Mouse (Mus musculus) adrenal gland, postnatal 36 days (tissue): Measurements from ENCODE around the gene Edn1. TPM values are rescaled to one million over a fixed set of nuclear protein-coding genes. Genes with fewer than 3 reads are reported as not detected.

ENCODE experiments used
- DNase-seq, 2 experiments: peaks; one replicate each; pipeline ENCODE4 v3.0.0; 2021; ENCODE audit warnings: mixed read lengths in 1 of 2
- total RNA-seq, 2 experiments: library from RNA; stranded (reverse); gene quantifications; 2 replicates each; pipeline ENCODE4 v1.2.3; 2021

Edn1 gene
- total RNA-seq, 2 experiments from 2014 or later, result 1.3 to 2.5 TPM

DNA sequence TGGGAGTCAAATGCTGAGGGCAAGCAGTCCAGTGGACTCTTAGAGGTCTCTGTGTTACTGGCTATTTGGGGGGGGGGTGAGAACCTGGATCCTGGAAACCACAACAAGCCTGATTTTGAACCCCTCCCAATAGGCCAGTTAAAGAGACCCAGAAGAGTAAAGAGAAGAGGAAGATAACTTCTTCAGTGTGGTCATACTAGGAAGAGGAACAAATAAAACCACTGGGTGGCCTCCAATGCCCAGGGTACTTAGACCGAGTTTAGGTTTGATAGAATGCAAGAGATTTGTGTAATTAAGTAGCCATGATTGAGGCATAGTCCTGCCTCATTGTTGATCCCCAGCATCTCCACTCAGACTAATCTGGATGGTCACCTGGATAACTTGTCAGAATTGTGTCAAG, 14.4 kb downstream of the Edn1 start:
- no peak for DNase-seq

GRCm38 (mm10) chr13:42317808-42318207, 16.5 kb downstream of the Edn1 start:
- no peak for DNase-seq

DNA sequence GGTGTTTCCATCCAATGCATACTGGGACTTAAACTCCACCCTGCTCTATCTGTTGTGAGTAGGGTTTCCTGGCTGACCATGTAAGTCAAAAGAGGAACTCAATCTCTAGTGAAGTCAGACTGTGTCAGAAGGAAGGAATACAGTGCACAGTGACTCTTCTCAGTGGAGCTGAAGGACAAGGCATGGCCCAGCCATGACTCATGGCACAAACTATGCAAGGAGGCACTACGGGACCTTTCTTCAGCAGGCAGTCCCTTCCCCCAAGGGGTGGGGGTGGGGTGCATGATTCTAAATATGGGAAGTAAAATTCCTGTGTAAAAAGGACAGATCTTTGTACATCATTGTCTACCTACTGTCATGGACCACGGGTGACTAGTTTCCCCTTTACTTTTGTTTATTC, 27.3 kb downstream of the Edn1 start:
- DNase-seq, result peak; percentile 45 to 67

DNA sequence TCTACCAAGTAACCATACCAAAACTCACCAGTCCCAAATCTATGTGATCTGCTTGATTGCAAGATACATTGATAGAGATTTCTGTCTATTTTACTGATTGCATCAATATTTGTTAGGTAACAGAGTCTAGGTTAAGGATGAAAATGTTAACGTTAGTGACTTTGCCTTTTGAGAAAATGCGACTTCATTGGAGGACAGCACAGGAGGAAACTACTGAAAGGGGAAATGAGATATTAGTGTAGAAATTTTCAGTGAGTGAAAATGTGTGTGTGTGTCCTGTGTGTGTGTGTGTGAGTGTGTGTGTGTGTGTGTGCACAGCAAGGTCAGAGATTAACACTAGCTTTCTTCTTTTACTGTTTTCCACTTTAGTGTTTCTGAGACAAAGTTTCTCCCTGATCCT, 29.8 kb downstream of the Edn1 start:
- no peak for DNase-seq

GRCm38 (mm10) chr13:42334981-42335380, 33.7 kb downstream of the Edn1 start:
- no peak for DNase-seq

GRCm38 (mm10) chr13:42336414-42336813, 35.1 kb downstream of the Edn1 start:
- no peak for DNase-seq

DNA sequence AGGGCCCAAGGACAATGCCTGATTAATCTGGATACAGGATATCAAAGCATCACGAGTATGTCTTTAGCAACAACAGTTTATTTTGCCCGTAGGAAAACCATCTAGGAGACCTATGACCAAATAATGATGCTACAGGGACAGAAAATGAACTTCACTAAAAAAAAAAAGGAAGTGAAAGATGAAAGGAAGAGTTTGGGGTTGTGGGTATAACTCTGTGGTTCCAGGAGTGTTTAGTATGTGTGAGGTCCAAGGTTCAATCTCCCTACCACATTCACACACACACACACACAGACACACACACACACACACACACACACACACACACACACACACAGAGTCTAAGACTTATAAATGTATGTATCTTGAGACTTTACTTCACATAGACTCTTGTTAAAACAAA, 35.8 kb downstream of the Edn1 start:
- DNase-seq, result no peak

GRCm38 (mm10) chr13:42339466-42339865, 38.2 kb downstream of the Edn1 start:
- DNase-seq, result no peak

GRCm38 (mm10) chr13:42341871-42342532, 40.7 kb downstream of the Edn1 start:
- DNase-seq, result no peak

DNA sequence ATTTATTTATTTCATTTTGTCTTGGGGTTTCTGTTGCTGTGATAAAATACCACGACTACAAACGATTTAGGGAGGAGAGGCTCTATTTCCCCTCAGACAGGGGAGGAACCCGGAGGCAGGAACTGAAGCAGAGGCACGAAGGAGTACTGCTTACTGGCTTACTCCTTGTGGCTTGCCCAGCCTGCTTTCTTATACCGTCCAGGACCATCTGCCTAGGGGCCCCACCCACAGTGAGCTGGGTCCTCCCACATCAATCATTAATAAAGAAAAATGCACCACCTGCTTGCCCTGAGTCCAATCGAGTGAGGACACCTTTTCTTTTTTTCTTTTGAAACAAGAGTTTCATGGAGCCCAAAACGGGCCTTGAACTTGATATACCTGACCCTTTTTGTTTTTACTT, 44.2 kb downstream of the Edn1 start:
- no peak for DNase-seq

DNA sequence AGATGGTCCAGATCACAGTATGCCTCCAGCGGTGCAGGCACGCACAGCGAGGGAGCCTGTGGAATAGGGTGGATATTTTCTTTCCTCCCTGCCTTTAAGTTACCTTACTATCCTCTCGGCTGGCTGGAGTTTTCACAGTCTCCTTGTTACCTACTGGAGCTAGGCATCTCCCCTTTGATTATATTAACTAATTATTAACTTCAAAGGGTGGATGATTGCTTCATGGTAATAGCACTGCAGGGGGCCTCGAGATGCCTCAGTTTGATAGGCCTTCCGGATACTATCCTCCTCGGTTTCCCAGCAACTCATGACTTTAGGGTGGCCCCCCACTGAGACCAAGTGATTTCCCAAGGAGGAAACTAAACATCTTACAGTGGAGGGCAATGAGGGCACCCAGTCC, 45.1 kb downstream of the Edn1 start:
- no peak for DNase-seq

DNA sequence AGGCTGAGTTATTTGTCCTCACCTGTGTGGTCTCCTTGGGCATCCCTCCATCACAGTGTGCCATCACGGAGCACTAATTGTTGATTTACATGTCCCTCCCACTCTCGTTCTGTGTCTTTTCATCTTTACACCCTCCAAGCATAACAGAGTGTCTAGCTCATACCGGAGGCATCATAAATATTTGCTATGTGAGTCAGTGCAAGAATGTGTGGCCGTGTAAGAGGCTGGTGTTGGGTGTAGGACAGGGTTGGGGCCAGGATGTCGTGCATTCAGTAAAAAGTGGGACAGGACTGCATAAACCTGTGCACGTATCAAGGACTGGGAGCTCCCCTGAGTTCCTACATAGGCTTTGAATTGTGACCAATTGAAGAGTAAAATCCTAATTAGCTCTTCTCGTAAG, 50.4 kb downstream of the Edn1 start:
- DNase-seq, result no peak

Other genes with a start within 250 kb of the Edn1 start
- gene Hivep1, start 249.5 kb upstream of the Edn1 start, total RNA-seq, result 10 to 100 TPM; 21.5 to 29.1 TPM